Mouse (Mus musculus): ENCODE measurements around the gene Prpf19. TPM values are rescaled to one million over a fixed set of nuclear protein-coding genes. Genes with fewer than 3 reads are reported as not detected.

The Prpf19 gene
- polyA plus RNA-seq, 1 experiment from 2014 or later, result 35.8 TPM

GRCm38 (mm10) chr19:10921058-10921457 lies 26.0 kb downstream of the Prpf19 start:
- WGBS, result 77% methylated on average over 3 of the region's 3 CpGs
- Histone ChIP-seq H3K9me3 (no peaks in the 10 kb centered on the region), H3K4me3 (replicated peaks) (no peak overlapping the region), H3K4me2 (replicated peaks) (no peak overlapping the region), H3K9ac (no peak overlapping the region), H3K4me1 (replicated peaks) (no peaks in the 10 kb centered on the region), H3K36me3 (no peaks in the 10 kb centered on the region), H3K27me3 (replicated peaks) (no peaks in the 10 kb centered on the region), H3K27ac (no peak overlapping the region)
- no peak for ATAC-seq

- ATAC-seq, result no peak
- Histone ChIP-seq H3K4me3 (replicated peaks) (no peak overlapping the region), H3K9me3 (no peaks in the 10 kb centered on the region), H3K4me1 (replicated peaks) (no peaks in the 10 kb centered on the region; the same call in 1 of the 2 replicates), H3K27me3 (replicated peaks) (no peaks in the 10 kb centered on the region), H3K9ac (no peak overlapping the region), H3K36me3 (no peaks in the 10 kb centered on the region), H3K4me2 (replicated peaks) (no peak overlapping the region), H3K27ac (no peak overlapping the region)
- 39% methylated on average over 4 of the region's 4 CpGs for WGBS
Observed at GRCm38 (mm10) chr19:10924220-10924619, 29.2 kb downstream of the Prpf19 start.

GRCm38 (mm10) chr19:10926123-10926621 lies 31.1 kb downstream of the Prpf19 start:
- no peaks in the 10 kb centered on the region; the same call in 1 of the 2 replicates for H3K4me1 ChIP-seq (replicated peaks)
- H3K9ac ChIP-seq, result no peak overlapping the region
- H3K27ac ChIP-seq, result 0 out of 2 replicates have a peak overlapping the region, but pooled peaks have one; percentile 51
- H3K9me3 ChIP-seq, result no peaks in the 10 kb centered on the region
- no peaks in the 10 kb centered on the region for H3K27me3 ChIP-seq (replicated peaks)
- 34% methylated on average over 6 of the region's 6 CpGs for WGBS
- no peak overlapping the region for H3K4me2 ChIP-seq (replicated peaks)
- no peak overlapping the region for H3K4me3 ChIP-seq (replicated peaks)
- ATAC-seq, result peak; percentile 68
- H3K36me3 ChIP-seq, result no peaks in the 10 kb centered on the region

GRCm38 (mm10) chr19:10926666-10927065 lies 31.6 kb downstream of the Prpf19 start:
- Histone ChIP-seq H3K4me3 (replicated peaks) (no peak overlapping the region), H3K36me3 (no peaks in the 10 kb centered on the region), H3K9me3 (no peaks in the 10 kb centered on the region), H3K27me3 (replicated peaks) (no peaks in the 10 kb centered on the region), H3K4me1 (replicated peaks) (no peaks in the 10 kb centered on the region; the same call in 1 of the 2 replicates), H3K4me2 (replicated peaks) (no peak overlapping the region), H3K9ac (no peak overlapping the region), H3K27ac (0 out of 2 replicates have a peak overlapping the region, but pooled peaks have one; percentile 51)
- whole genome bisulfite sequencing, result 51% methylated on average over 4 of the region's 4 CpGs
- ATAC-seq, result no peak

GRCm38 (mm10) chr19:10930641-10931040 lies 35.6 kb downstream of the Prpf19 start:
- Histone ChIP-seq H3K27ac (no peak overlapping the region), H3K36me3 (no peaks in the 10 kb centered on the region), H3K4me2 (replicated peaks) (no peak overlapping the region), H3K4me1 (replicated peaks) (no peaks in the 10 kb centered on the region; the same call in 1 of the 2 replicates), H3K27me3 (replicated peaks) (no peaks in the 10 kb centered on the region), H3K9ac (no peak overlapping the region), H3K9me3 (no peaks in the 10 kb centered on the region), H3K4me3 (replicated peaks) (no peak overlapping the region)
- no peak for ATAC-seq
- WGBS, result 70% methylated on average over 2 of the region's 2 CpGs

GRCm38 (mm10) chr19:10935029-10935428 lies 40.0 kb downstream of the Prpf19 start:
- Histone ChIP-seq H3K4me1 (replicated peaks) (0 out of 2 replicates have a peak, but pooled peaks cover 2% of the 10 kb centered on the region), H3K27me3 (replicated peaks) (no peaks in the 10 kb centered on the region), H3K36me3 (no peaks in the 10 kb centered on the region), H3K4me3 (replicated peaks) (no peak overlapping the region), H3K4me2 (replicated peaks) (no peak overlapping the region), H3K27ac (0 out of 2 replicates have a peak overlapping the region, but pooled peaks have one; percentile 36), H3K9ac (no peak overlapping the region), H3K9me3 (no peaks in the 10 kb centered on the region)
- 48% methylated on average over 5 of the region's 5 CpGs for WGBS
- no peak for ATAC-seq

GRCm38 (mm10) chr19:10936077-10936476 lies 41.0 kb downstream of the Prpf19 start:
- H3K9ac ChIP-seq, result no peak overlapping the region
- 86% methylated on average over 5 of the region's 5 CpGs for WGBS
- no peak overlapping the region for H3K4me2 ChIP-seq (replicated peaks)
- no peak for ATAC-seq
- H3K4me1 ChIP-seq (replicated peaks), result peaks cover 11% of the 10 kb centered on the region
- H3K27ac ChIP-seq, result no peak overlapping the region
- no peak overlapping the region for H3K4me3 ChIP-seq (replicated peaks)
- no peaks in the 10 kb centered on the region for H3K27me3 ChIP-seq (replicated peaks)
- H3K36me3 ChIP-seq, result no peaks in the 10 kb centered on the region
- H3K9me3 ChIP-seq, result no peaks in the 10 kb centered on the region

GRCm38 (mm10) chr19:10937110-10937563 lies 42.1 kb downstream of the Prpf19 start, which contains the start of gene Ptgdr2:
Ptgdr2 (plus strand) TSS chr19:10937160.
- Histone ChIP-seq H3K9ac (no peak within 1 kb of the TSS), H3K4me2 (replicated peaks) (no peak within 1 kb of the TSS), H3K27me3 (replicated peaks) (no peaks in the 10 kb centered on the region), H3K9me3 (no peaks in the 10 kb centered on the region), H3K27ac (no peak within 1 kb of the TSS), H3K36me3 (0 out of 2 replicates have a peak, but pooled peaks cover 3% of the 10 kb centered on the region), H3K4me1 (replicated peaks) (peaks cover 17% of the 10 kb centered on the region), H3K4me3 (replicated peaks) (no peak within 1 kb of the TSS)
- 43% methylated on average over 5 of the region's 5 CpGs for WGBS
- ATAC-seq, result no peak

- Histone ChIP-seq H3K27me3 (replicated peaks) (no peaks in the 10 kb centered on the region), H3K4me2 (replicated peaks) (no peak overlapping the region), H3K9me3 (no peaks in the 10 kb centered on the region), H3K36me3 (peaks cover 18% of the 10 kb centered on the region), H3K4me3 (replicated peaks) (no peak overlapping the region), H3K27ac (no peak overlapping the region), H3K4me1 (replicated peaks) (peaks cover 17% of the 10 kb centered on the region), H3K9ac (no peak overlapping the region)
- WGBS, result 24% methylated on average over 3 of the region's 3 CpGs
- ATAC-seq, result 0 out of 2 replicates have a peak, but pooled peaks have one; percentile 46
Observed at GRCm38 (mm10) chr19:10938771-10939170, 43.7 kb downstream of the Prpf19 start.

GRCm38 (mm10) chr19:10940097-10940800 lies 45.2 kb downstream of the Prpf19 start:
- peak overlapping the region; percentile 30 for H3K9ac ChIP-seq

GRCm38 (mm10) chr19:10940801-10941457 lies 45.9 kb downstream of the Prpf19 start:
- no peaks in the 10 kb centered on the region for H3K9me3 ChIP-seq
- peak overlapping the region; percentile 77 for H3K4me2 ChIP-seq (replicated peaks)
- no peak overlapping the region for H3K27ac ChIP-seq
- H3K27me3 ChIP-seq (replicated peaks), result no peaks in the 10 kb centered on the region
- H3K4me3 ChIP-seq (replicated peaks), result peak overlapping the region; percentile 32
- H3K36me3 ChIP-seq, result peaks cover 34% of the 10 kb centered on the region
- peaks cover 17% of the 10 kb centered on the region for H3K4me1 ChIP-seq (replicated peaks)
- ATAC-seq, result peak; percentile 61
- 6% methylated on average over 40 of the region's 40 CpGs for WGBS
- peak overlapping the region; percentile 30 for H3K9ac ChIP-seq

More at GRCm38 (mm10) chr19:10940097-10940800, 45.2 kb downstream of the Prpf19 start:
- 21% methylated on average over 37 of the region's 37 CpGs for WGBS
- no peaks in the 10 kb centered on the region for H3K27me3 ChIP-seq (replicated peaks)
- peak overlapping the region; percentile 32 for H3K4me3 ChIP-seq (replicated peaks)
- H3K9me3 ChIP-seq, result no peaks in the 10 kb centered on the region
- no peak overlapping the region for H3K27ac ChIP-seq
- H3K4me1 ChIP-seq (replicated peaks), result peaks cover 17% of the 10 kb centered on the region
- H3K36me3 ChIP-seq, result peaks cover 33% of the 10 kb centered on the region
- ATAC-seq, result peak; percentile 88
- peak overlapping the region; percentile 77 for H3K4me2 ChIP-seq (replicated peaks)

GRCm38 (mm10) chr19:10943955-10944354 lies 48.9 kb downstream of the Prpf19 start:
- WGBS, result 87% methylated on average over 3 of the region's 3 CpGs
- H3K4me3 ChIP-seq (replicated peaks), result no peak overlapping the region
- no peak overlapping the region for H3K27ac ChIP-seq
- no peak overlapping the region for H3K9ac ChIP-seq
- peaks cover 31% of the 10 kb centered on the region for H3K4me1 ChIP-seq (replicated peaks)
- H3K4me2 ChIP-seq (replicated peaks), result no peak overlapping the region
- no peaks in the 10 kb centered on the region for H3K9me3 ChIP-seq
- ATAC-seq, result no peak
- peaks cover 34% of the 10 kb centered on the region for H3K36me3 ChIP-seq
- no peaks in the 10 kb centered on the region for H3K27me3 ChIP-seq (replicated peaks)
